Mouse (Mus musculus): Measurements from ENCODE around the gene Slc39a10. TPM values are rescaled to one million over a fixed set of nuclear protein-coding genes. Genes with fewer than 3 reads are reported as not detected.

Gene Slc39a10
- 17.0 and 17.8 TPM in 2 replicates for total RNA-seq (2015)
- total RNA-seq (2017) = 15.8 and 16.3 TPM in 2 replicates

- no peak for ATAC-seq (ENCODE audit: poor library complexity, severe bottlenecking)
Measured at GRCm38 (mm10) chr1:46892752-46893151, at the start of gene Slc39a10. Gene Slc39a10, minus strand, starts transcription at chr1:46892852.

DNA sequence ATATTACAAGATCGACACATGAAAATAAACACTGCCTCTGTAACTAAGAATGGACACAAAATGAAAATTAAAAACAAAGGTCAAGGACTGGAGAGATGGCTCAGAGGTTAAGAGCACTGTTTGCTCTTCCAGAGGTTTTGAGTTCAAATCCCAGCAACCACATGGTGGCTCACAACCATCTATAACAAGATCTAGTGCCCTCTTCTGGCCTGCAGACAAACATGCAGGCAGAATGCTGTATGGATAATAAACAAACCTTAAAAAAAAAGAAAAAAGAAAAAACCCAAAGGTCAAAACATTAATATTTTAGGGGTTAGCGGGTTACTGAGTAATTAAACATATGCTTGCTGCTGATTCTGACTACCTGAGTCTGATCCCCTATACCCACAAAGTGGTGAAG, 46.6 kb upstream of the Slc39a10 start:
- ATAC-seq (ENCODE audit: poor library complexity, severe bottlenecking) = no peak

GRCm38 (mm10) chr1:46937641-46938040, 45.0 kb upstream of the Slc39a10 start:
- ATAC-seq (ENCODE audit: poor library complexity, severe bottlenecking) = no peak

GRCm38 (mm10) chr1:46927104-46927503, 34.5 kb upstream of the Slc39a10 start:
- peak; percentile 88 for ATAC-seq (ENCODE audit: poor library complexity, severe bottlenecking)

GRCm38 (mm10) chr1:46926239-46926638, 33.6 kb upstream of the Slc39a10 start:
- ATAC-seq (ENCODE audit: poor library complexity, severe bottlenecking) = no peak

DNA sequence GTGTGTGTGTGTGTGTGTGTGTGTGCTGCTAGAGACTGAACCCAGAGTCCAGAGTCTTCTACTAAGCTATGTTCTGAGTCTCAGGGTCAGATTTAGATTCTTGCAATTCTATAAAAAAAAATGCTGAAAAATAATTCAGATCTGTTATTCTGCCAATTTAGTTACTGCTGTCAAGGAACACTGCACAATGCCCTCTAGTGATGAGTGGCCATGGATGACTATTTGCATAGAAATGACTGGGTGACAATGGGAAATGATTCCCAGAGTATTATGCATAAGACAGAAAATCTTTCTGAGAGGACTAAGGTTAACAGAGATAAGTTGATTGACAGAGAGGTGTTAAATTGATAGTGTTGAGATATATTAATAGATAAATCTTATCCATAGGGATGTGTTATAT, 32.3 kb upstream of the Slc39a10 start:
- ATAC-seq (ENCODE audit: poor library complexity, severe bottlenecking) = no peak

- ATAC-seq (ENCODE audit: poor library complexity, severe bottlenecking) = no peak
Measured at GRCm38 (mm10) chr1:46922904-46923303, 30.3 kb upstream of the Slc39a10 start.

GRCm38 (mm10) chr1:46921630-46922029, 29.0 kb upstream of the Slc39a10 start:
- peak; percentile 100 for ATAC-seq (ENCODE audit: poor library complexity, severe bottlenecking)

GRCm38 (mm10) chr1:46916237-46916636, 23.6 kb upstream of the Slc39a10 start:
- ATAC-seq (ENCODE audit: poor library complexity, severe bottlenecking) = no peak

DNA sequence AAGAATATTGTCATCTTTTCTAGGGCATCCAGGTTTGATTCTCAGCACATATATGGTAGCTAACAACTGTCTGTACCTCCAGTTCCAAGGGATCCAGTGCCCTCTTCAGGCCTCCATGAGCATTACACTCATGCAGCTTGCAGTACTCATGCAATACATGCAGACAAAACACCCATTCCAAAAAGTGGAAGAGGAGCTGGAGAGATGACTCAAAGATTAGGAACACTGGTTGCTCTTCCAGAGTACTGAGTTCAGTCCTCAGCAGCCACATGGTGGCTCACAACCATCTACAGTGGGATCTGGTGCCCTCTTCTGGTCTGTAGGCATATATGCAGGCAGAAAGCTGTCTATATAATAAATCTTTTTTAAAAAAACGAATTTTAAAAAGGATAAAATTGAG, 21.7 kb upstream of the Slc39a10 start:
- peak; percentile 62 for ATAC-seq (ENCODE audit: poor library complexity, severe bottlenecking)

- no peak for ATAC-seq (ENCODE audit: poor library complexity, severe bottlenecking)
Measured at GRCm38 (mm10) chr1:46912506-46913156, 20.0 kb upstream of the Slc39a10 start.

- ATAC-seq (ENCODE audit: poor library complexity, severe bottlenecking) = no peak
Measured at GRCm38 (mm10) chr1:46910154-46910553, 17.5 kb upstream of the Slc39a10 start.

GRCm38 (mm10) chr1:46905706-46906105, 13.1 kb upstream of the Slc39a10 start:
- ATAC-seq (ENCODE audit: poor library complexity, severe bottlenecking) = peak; percentile 93

DNA sequence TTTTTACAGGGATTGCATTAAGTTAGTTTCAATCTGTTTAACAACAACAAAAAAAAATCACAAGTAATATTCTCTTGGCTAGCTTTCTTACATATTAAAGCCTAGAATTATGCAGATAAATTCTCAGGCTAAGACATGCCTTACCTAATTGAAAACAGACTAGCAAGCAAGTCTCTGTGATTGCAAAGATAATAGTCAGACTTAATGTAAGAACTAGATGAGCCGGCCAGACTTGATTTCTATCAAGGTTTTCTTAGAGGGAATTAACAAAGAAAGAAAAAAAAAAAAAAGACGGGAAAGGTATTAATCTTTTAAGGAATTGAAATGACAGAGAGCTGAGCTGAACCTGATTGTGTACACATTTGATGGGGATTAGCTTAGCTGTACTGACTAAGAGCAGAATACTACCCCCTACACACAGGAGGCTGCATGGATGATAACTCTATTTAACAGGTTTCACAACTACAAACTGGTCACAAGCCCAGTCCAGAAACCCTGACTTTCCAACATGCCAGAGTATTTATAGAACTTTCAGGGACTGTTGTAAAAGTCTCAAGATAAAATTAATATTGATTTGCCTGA, 9.5 kb upstream of the Slc39a10 start:
- ATAC-seq (ENCODE audit: poor library complexity, severe bottlenecking) = no peak

GRCm38 (mm10) chr1:46894281-46894842, 1.7 kb upstream of the Slc39a10 start:
- ATAC-seq (ENCODE audit: poor library complexity, severe bottlenecking) = peak; percentile 94

- no peak for ATAC-seq (ENCODE audit: poor library complexity, severe bottlenecking)
Measured at GRCm38 (mm10) chr1:46888726-46889125, 3.9 kb downstream of the Slc39a10 start.

DNA sequence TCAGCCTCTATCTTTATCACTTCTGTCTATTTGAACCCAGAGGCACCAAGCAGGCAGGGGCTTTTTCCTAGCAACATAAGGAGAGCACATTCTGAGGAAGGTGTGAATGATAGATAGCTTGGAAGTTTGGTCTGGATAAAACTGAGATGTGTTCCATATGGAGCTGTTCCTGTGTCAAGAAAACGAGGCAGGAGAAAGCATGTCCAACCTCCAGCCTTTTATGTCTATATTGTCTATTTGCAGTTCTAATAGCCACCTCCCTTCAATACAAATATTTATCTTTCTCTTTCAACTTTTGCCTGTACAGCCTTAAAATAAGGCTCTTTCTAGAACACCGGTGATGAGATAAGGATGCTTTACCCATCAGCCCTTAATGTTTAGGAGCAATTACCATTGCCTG, 4.3 kb downstream of the Slc39a10 start:
- ATAC-seq (ENCODE audit: poor library complexity, severe bottlenecking) = no peak

DNA sequence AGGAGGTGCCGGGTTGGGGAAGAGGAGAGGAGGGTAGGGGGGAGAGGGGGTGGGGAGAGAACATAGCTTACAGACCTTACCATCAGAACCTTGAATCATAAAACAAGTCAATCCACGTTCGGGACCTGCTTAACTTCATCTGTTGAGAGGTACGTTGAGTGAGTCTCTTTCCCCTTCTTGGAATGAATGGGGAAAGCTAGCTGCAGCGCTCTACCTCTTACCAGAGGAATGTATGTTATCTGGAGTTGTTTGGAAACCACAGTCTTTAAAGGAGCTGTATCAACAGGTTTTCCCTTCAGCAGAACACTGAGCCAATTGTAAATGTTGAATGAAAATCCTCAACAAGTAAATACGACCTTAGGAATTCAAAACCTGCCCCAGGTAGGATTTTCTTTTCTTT, 4.7 kb downstream of the Slc39a10 start:
- ATAC-seq (ENCODE audit: poor library complexity, severe bottlenecking) = no peak

DNA sequence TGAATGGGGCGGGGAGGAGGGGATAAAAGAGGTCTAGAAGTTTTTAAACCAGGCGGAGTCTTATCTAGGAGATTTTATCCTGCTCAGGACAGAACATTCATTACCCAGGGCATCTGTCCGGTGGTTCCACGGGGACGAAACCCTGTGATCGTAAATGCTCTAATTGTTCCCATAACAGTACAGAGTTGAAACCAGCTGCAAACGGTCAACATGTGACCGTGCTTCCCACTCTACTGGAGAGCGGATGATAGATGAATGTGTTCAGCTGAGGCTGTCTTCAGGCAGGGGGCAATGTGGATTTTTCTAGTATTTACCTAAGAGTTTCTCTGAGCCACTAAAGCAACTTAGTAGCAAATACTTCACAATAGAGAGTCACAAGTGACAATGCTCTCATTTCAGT, 6.6 kb downstream of the Slc39a10 start:
- no peak for ATAC-seq (ENCODE audit: poor library complexity, severe bottlenecking)

DNA sequence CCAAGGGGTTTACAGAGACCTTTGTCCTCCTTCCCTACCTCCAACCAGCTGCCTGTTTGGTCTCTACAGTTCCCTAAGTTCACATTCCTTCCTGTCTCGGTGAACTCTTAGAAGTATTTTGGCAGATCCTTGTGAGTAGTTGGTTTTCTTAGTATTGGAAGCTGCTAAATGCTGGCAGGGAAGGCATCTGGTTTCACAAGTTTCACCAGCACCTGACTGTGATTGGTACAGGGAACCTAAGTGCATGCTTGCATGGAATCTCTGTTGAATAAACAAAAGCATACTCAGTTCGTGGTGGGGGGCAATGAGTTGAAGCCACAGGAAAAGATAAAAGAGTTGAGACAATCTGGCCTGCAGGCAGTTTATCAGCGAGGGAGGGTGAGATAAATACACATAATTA, 7.4 kb downstream of the Slc39a10 start:
- ATAC-seq (ENCODE audit: poor library complexity, severe bottlenecking) = no peak

DNA sequence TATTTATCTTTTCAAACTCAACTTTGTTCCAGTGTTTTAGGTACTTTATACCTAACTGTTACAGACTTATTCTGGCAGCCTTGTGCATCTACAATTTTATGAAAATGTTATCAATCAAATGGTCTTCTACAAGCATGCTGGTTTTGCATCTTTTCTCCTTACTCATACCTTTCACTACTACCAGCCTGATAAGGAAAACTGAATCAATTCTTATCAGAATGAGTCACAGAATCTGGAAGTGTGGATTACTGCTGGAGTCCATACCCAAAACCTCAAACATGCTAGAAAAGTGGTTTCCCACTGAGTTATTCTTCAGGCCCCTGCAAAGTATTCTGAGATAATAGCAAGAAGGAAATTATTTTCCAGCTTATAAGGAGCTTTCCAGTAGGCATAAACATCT, 12.7 kb downstream of the Slc39a10 start:
- ATAC-seq (ENCODE audit: poor library complexity, severe bottlenecking) = no peak

DNA sequence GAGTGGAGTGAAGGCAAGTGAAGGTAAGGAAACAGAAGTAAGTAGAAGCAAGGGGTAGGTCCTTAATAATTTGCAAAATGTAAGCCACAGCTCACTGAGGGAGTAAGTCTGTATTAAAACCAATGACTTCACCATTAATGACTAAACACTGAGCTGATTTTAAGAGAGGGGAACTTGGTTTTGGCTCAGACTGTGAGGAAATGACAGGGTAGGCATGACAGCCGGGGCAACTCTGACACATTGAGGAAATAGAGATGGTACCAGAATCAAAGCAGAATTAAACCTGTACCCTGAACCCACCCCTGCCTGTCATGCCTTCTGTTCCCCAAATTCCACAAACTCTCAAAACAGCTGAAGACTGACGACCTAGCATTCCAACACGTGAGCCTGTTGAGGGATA, 18.9 kb downstream of the Slc39a10 start:
- ATAC-seq (ENCODE audit: poor library complexity, severe bottlenecking) = peak; percentile 82

All from megakaryocyte, adult 5-6 weeks (primary cell).